Mouse (Mus musculus) neural tube, embryonic 12.5 days (tissue): ENCODE data around the gene Slc9a2. TPM values are rescaled to one million over a fixed set of nuclear protein-coding genes. Genes with fewer than 3 reads are reported as not detected.
"Not testable (repeated sequence)": the region's sequence is repeated elsewhere in the genome, so short reads cannot be mapped to it uniquely, and the experiment has no call there.

Source experiments
- ATAC-seq: fragments of 200-750 bp; cut with Nextera tagmentation; 2 replicates; pipeline ENCODE4 v1.8.0; 2017; ENCODE audit warnings: low read depth, mild to moderate bottlenecking, moderate TSS enrichment, moderate library complexity; ENCODE audit not compliant: low FRiP score
- H3K27ac ChIP-seq: fragments of 300-500 bp; sonication (generic); 2 replicates; pipeline ENCODE4 v1.5.1; 2016
- H3K27me3 ChIP-seq: fragments of 300-500 bp; sonication (generic); replicated peaks from 2 replicates; pipeline ENCODE4 v1.6.1; 2016; ENCODE audit warnings: mild to moderate bottlenecking
- H3K36me3 ChIP-seq: fragments of 300-500 bp; sonication (generic); 2 replicates; pipeline ENCODE4 v1.6.1; 2016; ENCODE audit warnings: mild to moderate bottlenecking
- H3K4me1 ChIP-seq: fragments of 300-500 bp; sonication (generic); 2 replicates; pipeline ENCODE4 v1.6.1; 2016
- H3K4me2 ChIP-seq: fragments of 300-500 bp; sonication (generic); replicated peaks from 2 replicates; pipeline ENCODE4 v1.6.1; 2016; ENCODE audit warnings: mild to moderate bottlenecking
- H3K4me3 ChIP-seq: fragments of 300-500 bp; sonication (generic); 2 replicates; pipeline ENCODE4 v1.5.1; 2016
- H3K9ac ChIP-seq: fragments of 300-500 bp; sonication (generic); 2 replicates; pipeline ENCODE4 v1.6.1; 2016; ENCODE audit warnings: mild to moderate bottlenecking
- H3K9me3 ChIP-seq: fragments of 300-500 bp; sonication (generic); 2 replicates; pipeline ENCODE4 v1.6.1; 2016; ENCODE audit warnings: mild to moderate bottlenecking
- WGBS: fragments of 180-500 bp; shearing (Covaris S2); methylation state at CpG from one replicate; pipeline ENCODE4 v1.1.7; 2016; 5-methylcytosine and 5-hydroxymethylcytosine counted together
- polyA plus RNA-seq: library from polyadenylated mRNA; unstranded; fragments of >200 nt; fragmentation: Nextera tagmentation; extraction: Ambion mirVana; gene quantifications from 2 replicates; pipeline ENCODE4 v1.2.1, GENCODE M21; 2016

Slc9a2 gene
- polyA plus RNA-seq, 1 experiment from 2014 or later = not detected

DNA sequence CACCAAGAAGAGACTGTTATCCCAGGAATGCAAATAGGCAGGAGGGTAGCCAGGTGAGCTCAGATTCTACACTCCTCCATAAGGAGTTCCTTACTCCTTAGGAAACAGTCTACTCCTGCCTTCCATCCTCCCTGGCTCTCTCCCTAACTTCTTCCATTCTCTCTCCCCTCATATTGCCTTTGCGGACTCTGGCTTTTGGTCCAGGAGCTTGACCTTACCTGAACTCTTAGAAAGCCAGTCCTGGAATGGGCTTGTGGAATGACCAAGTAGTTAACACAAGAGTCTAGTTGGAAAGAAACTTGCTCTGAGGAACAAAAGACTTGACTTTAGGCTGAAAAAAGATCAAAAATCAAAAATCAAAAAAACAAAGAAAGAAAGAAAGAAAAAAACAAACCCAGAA lies 48.3 kb downstream of the Slc9a2 start:
- Histone ChIP-seq H3K36me3 (no peaks in the 10 kb centered on the region), H3K9me3 (no peaks in the 10 kb centered on the region), H3K27me3 (no peaks in the 10 kb centered on the region), H3K9ac (no peak overlapping the region), H3K4me1 (no peaks in the 10 kb centered on the region), H3K27ac (no peak overlapping the region), H3K4me3 (no peak overlapping the region), H3K4me2 (no peak overlapping the region)
- ATAC-seq = no peak
- 97% methylated on average over 1 of the region's 1 CpGs for WGBS

DNA sequence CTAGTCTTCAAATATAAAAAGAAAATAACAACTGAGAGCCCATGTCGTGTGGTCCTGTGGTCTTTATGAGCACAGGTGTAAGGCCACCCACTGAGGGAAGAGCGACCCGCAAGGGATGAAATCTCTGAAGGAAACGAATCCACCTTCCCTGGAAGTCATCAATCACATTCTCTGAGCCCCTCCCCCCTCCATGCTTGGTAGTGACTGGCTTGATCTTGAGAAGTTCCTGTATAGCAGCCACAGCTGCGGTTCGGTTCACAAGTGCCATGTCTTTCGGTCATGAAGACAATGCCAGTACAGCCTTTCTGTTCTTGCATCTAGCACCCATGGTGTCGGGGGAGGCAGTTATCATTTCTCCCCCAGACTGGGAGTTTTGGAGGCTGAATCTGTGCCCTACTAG lies 57.3 kb downstream of the Slc9a2 start:
- H3K36me3 ChIP-seq = no peaks in the 10 kb centered on the region
- no peaks in the 10 kb centered on the region for H3K27me3 ChIP-seq
- no peak overlapping the region for H3K4me2 ChIP-seq
- no peak overlapping the region for H3K27ac ChIP-seq
- no peak overlapping the region for H3K4me3 ChIP-seq
- H3K9ac ChIP-seq = no peak overlapping the region
- H3K4me1 ChIP-seq = no peaks in the 10 kb centered on the region
- 76% methylated on average over 8 of the region's 8 CpGs for WGBS
- no peak for ATAC-seq
- no peaks in the 10 kb centered on the region for H3K9me3 ChIP-seq

DNA sequence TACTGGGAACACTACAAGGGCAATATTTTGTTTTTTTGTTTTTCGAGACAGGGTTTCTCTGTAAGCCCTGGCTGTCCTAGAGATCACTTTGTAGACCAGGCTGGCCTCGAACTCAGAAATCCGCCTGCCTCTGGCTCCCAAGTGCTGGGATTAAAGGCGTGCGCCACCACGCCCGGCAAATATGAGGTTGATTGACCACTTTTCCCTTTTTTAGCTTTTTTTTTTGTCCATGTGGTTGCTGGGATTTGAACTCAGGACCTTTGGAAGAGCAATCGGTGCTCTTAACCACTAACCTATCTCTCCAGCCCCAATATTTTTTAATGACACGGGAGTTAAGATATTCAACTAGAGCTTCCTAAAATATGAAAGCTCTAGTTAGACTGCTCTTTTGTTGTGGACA lies 57.9 kb downstream of the Slc9a2 start:
- H3K27ac ChIP-seq, ATAC-seq: not testable (repeated sequence)
- 96% methylated on average over 9 of the region's 9 CpGs for WGBS

GRCm38 (mm10) chr1:40740739-40741138 lies 60.4 kb downstream of the Slc9a2 start:
- no peak for ATAC-seq
- Histone ChIP-seq H3K4me1 (no peaks in the 10 kb centered on the region), H3K36me3 (no peaks in the 10 kb centered on the region), H3K4me3 (no peak overlapping the region), H3K9me3 (no peaks in the 10 kb centered on the region), H3K9ac (no peak overlapping the region), H3K27me3 (no peaks in the 10 kb centered on the region), H3K27ac (no peak overlapping the region), H3K4me2 (no peak overlapping the region)
- WGBS = 73% methylated on average over 2 of the region's 2 CpGs

More for the DNA sequence above, 57.9 kb downstream of the Slc9a2 start:
- H3K4me3 ChIP-seq, H3K9me3 ChIP-seq, H3K27me3 ChIP-seq, H3K4me1 ChIP-seq, H3K9ac ChIP-seq, H3K4me2 ChIP-seq, H3K36me3 ChIP-seq: not testable (repeated sequence)

DNA sequence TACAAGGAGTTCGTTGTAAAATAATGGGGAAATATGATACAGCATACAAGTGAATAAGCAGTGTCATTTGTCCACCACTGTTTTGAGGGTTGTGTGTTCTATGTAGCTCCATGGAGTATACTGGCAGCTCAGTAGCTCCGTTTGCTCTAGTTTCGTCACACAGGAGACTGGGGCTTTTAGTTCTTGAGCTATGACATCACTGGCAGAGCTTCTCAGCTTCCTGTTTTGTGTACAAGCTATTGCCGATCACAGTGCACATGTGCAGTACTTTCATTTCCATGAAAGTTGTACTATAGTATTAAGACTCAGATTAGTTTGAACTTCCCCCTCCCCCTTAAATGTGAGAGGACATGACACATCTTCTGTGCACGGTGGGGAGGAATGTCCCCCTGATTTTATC lies 65.7 kb downstream of the Slc9a2 start:
- no peaks in the 10 kb centered on the region for H3K36me3 ChIP-seq

DNA sequence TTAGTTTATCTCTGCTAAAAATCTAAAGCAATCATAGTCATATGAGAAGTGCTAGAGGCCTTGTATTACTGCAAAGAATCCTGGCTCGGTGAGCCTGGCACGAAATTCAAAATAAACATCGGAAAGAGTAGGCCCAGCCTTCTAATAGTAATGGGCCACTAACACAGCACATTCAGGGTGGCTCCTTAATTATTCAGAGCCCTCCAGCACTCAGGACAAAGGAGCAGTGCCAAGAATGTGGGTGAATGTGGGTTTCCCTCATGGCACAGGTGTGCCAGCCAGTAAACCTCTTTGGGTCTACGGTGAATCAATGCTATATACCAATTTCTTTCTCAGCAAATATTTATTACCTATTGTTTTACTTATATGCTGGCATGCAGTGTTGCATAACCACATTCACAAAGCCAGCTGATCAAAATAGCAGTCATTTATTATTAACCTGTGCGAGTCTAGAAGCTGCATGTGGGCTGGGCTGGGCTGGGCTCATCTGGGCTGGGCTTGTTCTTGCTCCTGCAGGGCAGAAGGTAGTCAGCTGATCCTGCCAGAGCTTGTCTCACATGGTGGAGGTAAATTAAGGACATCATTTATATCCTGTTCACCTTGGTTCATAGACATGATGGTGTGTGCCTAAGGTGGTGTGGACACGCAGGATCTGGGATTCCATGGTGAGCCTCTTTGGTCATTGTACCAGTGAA lies 79.5 kb downstream of the Slc9a2 start:
- ATAC-seq = no peak
- no peaks in the 10 kb centered on the region for H3K9me3 ChIP-seq
- H3K9ac ChIP-seq = no peak overlapping the region
- no peaks in the 10 kb centered on the region for H3K36me3 ChIP-seq
- H3K27me3 ChIP-seq = no peaks in the 10 kb centered on the region
- no peak overlapping the region for H3K27ac ChIP-seq
- H3K4me1 ChIP-seq = no peaks in the 10 kb centered on the region
- no peak overlapping the region for H3K4me3 ChIP-seq
- WGBS = 88% methylated on average over 6 of the region's 6 CpGs
- H3K4me2 ChIP-seq = no peak overlapping the region

More for the DNA sequence above, 65.7 kb downstream of the Slc9a2 start:
- Histone ChIP-seq H3K9ac (no peak overlapping the region), H3K4me2 (no peak overlapping the region), H3K9me3 (no peaks in the 10 kb centered on the region), H3K4me3 (no peak overlapping the region), H3K27ac (no peak overlapping the region), H3K27me3 (no peaks in the 10 kb centered on the region), H3K4me1 (no peaks in the 10 kb centered on the region)
- WGBS = 82% methylated on average over 5 of the region's 5 CpGs
- no peak for ATAC-seq

DNA sequence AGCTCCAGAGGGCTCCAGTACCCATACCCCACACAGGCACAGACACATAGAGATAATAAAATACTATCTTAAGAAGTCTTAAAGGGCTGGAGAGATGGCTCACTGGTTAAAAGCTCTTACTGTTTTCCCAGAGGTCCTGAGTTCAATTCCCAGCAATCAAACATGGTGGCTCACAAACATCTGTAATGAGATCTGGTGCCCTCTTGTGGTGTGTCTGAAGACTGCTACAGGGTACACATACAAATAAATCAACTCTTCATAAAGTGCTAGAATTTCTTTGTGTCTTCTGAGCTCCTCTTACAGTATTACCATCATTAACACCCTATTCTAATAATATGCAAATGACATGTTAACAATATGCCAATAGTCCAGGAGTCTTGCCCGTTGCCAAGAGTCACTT lies 83.7 kb downstream of the Slc9a2 start:
- Histone ChIP-seq H3K4me2 (no peak overlapping the region), H3K27me3 (no peaks in the 10 kb centered on the region), H3K4me3 (no peak overlapping the region), H3K9me3 (no peaks in the 10 kb centered on the region), H3K36me3 (no peaks in the 10 kb centered on the region), H3K9ac (no peak overlapping the region), H3K27ac (no peak overlapping the region), H3K4me1 (no peaks in the 10 kb centered on the region)
- 81% methylated on average over 1 of the region's 1 CpGs for WGBS
- no peak for ATAC-seq

DNA sequence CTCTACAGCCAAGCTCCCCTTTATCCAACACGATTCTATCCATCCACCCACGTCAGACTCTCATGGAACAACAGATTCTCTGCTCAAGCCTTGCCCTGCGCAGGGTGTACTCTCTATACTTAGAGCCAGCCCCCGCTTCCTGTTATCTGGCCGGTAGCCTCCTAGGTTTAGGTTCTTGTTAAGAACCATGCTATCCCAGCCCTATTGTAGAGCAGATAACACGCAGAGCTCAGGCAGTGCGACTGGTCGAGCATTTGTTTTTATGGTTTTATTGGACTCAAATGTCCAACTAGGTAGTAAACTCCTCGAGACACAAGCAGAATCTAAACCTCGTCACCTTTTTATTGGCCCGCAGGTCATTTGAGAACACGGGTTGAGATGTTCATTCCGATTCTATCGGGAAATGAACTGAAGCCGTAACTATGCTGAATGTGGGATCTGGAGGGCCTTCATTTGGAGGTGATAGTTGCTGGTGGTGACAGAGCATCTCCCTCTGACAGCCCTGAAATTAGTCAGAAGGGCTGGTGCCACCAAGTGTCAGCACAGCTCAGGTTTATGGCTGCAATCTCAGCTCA lies 84.4 kb downstream of the Slc9a2 start:
- no peak overlapping the region for H3K4me2 ChIP-seq
- no peak overlapping the region for H3K9ac ChIP-seq
- H3K36me3 ChIP-seq = no peaks in the 10 kb centered on the region
- H3K27ac ChIP-seq = no peak overlapping the region
- H3K9me3 ChIP-seq = no peaks in the 10 kb centered on the region
- no peak for ATAC-seq
- no peaks in the 10 kb centered on the region for H3K27me3 ChIP-seq
- 37% methylated on average over 15 of the region's 15 CpGs for WGBS
- no peaks in the 10 kb centered on the region for H3K4me1 ChIP-seq
- H3K4me3 ChIP-seq = no peak overlapping the region

GRCm38 (mm10) chr1:40765521-40765920 lies 85.1 kb downstream of the Slc9a2 start:
- no peak for ATAC-seq
- no peak overlapping the region for H3K27ac ChIP-seq
- no peak overlapping the region for H3K4me2 ChIP-seq
- H3K9me3 ChIP-seq = no peaks in the 10 kb centered on the region
- no peaks in the 10 kb centered on the region for H3K27me3 ChIP-seq
- no peaks in the 10 kb centered on the region for H3K4me1 ChIP-seq
- H3K36me3 ChIP-seq = no peaks in the 10 kb centered on the region
- WGBS = 81% methylated on average over 12 of the region's 12 CpGs
- H3K9ac ChIP-seq = no peak overlapping the region
- H3K4me3 ChIP-seq = no peak overlapping the region

- Histone ChIP-seq H3K36me3 (no peaks in the 10 kb centered on the region), H3K9me3 (no peaks in the 10 kb centered on the region), H3K4me1 (no peaks in the 10 kb centered on the region), H3K9ac (no peak overlapping the region), H3K27ac (no peak overlapping the region), H3K4me2 (no peak overlapping the region), H3K27me3 (no peaks in the 10 kb centered on the region), H3K4me3 (no peak overlapping the region)
- no peak for ATAC-seq
- 88% methylated on average over 18 of the region's 18 CpGs for WGBS
Measured at GRCm38 (mm10) chr1:40767588-40767987, 87.2 kb downstream of the Slc9a2 start.

DNA sequence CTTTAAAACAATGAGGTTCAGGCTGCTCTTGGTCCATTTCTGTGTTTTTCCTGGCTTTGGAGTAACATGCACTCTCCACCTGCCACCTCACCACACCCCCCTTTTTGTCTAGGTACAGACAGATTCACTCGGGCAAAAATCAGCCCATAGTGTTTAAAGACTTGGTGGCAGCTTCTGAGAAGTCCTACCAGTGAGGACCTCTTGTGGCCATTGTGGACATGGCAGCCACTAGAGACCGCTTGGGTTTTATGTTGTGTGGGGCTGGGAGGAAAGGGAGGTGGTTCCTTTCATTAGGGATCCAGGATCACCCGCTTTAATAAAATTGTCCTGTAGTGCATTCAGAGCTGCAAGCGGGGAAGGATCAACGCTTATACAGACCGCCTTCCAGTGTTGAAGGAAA lies 88.2 kb downstream of the Slc9a2 start:
- Histone ChIP-seq H3K4me3 (no peak overlapping the region), H3K4me1 (no peaks in the 10 kb centered on the region), H3K9ac (no peak overlapping the region), H3K9me3 (no peaks in the 10 kb centered on the region), H3K4me2 (no peak overlapping the region), H3K27me3 (no peaks in the 10 kb centered on the region), H3K36me3 (no peaks in the 10 kb centered on the region), H3K27ac (no peak overlapping the region)
- 22% methylated on average over 6 of the region's 6 CpGs for WGBS
- ATAC-seq = no peak

GRCm38 (mm10) chr1:40769331-40769894 lies 89.0 kb downstream of the Slc9a2 start:
- Histone ChIP-seq H3K27ac (no peak overlapping the region), H3K4me2 (no peak overlapping the region), H3K4me1 (no peaks in the 10 kb centered on the region), H3K9me3 (no peaks in the 10 kb centered on the region), H3K9ac (no peak overlapping the region), H3K4me3 (no peak overlapping the region), H3K27me3 (no peaks in the 10 kb centered on the region), H3K36me3 (peaks cover 8% of the 10 kb centered on the region; the same call in 1 of the 2 replicates)
- WGBS = 68% methylated on average over 4 of the region's 4 CpGs
- no peak for ATAC-seq
